Mouse (Mus musculus) testis, adult 2 months (tissue): ENCODE data around the gene Rab5a.

Source experiments
- CTCF ChIP-seq: fragments of 200-500 bp; IDR thresholded peaks from 2 replicates; pipeline ENCODE4 v1.5.1; 2012; ENCODE audit warnings: low read depth, mild to moderate bottlenecking, inconsistent platforms, low read length, moderate library complexity; ENCODE audit not compliant: control insufficient read depth, insufficient read depth, insufficient replicate concordance
- POLR2A ChIP-seq: fragments of 200-500 bp; IDR thresholded peaks from 2 replicates; pipeline ENCODE4 v1.6.1; 2012; ENCODE audit warnings: low read depth, mild to moderate bottlenecking, inconsistent platforms, low read length, moderate library complexity; ENCODE audit not compliant: control insufficient read depth

GRCm38 (mm10) chr17:53456742-53457141, 22.3 kb upstream of the Rab5a start:
- TF ChIP-seq POLR2A (no peak), CTCF (no peak)
